Mouse (Mus musculus): ENCODE measurements at regions not wholly inside any gene's neighbourhood (a gene's known extent, or its start where the extent isn't known, plus 50 kb on each side); places are given as distances from the start of the nearest gene placed in this dataset.

DNA sequence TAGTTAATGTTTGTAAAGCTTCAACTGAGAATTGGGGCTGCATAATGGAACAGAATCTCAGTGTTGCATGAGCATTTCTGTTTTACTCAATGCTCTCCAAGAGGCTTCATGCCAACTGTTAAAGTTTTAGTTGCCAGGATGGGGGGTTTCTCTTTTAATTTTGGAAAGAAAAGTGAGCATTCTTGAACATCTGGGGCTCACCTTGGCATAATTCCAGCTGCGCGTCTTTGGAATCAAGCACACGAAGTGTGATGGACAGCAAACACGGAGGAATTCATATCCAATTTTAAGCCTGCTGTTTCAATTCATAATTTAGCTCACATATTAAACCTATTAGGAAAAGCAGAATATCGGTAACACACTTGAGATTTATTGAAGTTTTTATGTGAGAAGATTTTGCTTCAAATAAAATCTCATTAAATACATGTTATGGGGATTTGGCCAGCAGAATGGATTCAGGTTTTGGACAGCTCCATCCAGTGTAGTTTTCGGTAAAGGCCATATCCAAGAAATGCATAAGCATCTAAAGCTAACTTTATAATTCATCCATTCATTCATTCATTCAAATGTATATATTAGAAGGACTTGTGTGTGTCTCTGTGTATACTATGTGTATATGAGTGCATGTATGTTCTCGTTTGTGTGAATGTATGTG lies 1200.6 kb upstream of the Adgrl4 start:
- intact Hi-C loops (cut with DNase I) = no loop called here
- H3K36me3 ChIP-seq (ENCODE audit: control insufficient read depth, insufficient read depth, low read length) = no peaks in the 10 kb centered on the region
- H3K4me3 ChIP-seq = no peak overlapping the region
- H3K79me2 ChIP-seq (replicated peaks; ENCODE audit: control insufficient read depth, insufficient read depth, low read length) = no peaks in the 10 kb centered on the region
- 72% methylated on average over 7 of the region's 7 CpGs for WGBS
- no peaks in the 10 kb centered on the region for H3K27me3 ChIP-seq (ENCODE audit: control insufficient read depth, insufficient read depth, low read length)
- no peak overlapping the region for H3K27ac ChIP-seq
- TF ChIP-seq POLR2A (IDR thresholded peaks at IDR 0.05; ENCODE audit: insufficient read depth, low read depth, low read length) (no peak), EP300 (IDR thresholded peaks at IDR 0.05; ENCODE audit: insufficient read depth, low read depth, low read length) (no peak), CTCF (IDR thresholded peaks at IDR 0.05) (no peak)
- H3K4me1 ChIP-seq (ENCODE audit: control insufficient read depth, insufficient read depth, low read length) = no peaks in the 10 kb centered on the region
- no peak overlapping the region for H3K9ac ChIP-seq (ENCODE audit: low read depth, low read length)
- DNase-seq = no peak

- DNase-seq = no peak
- Histone ChIP-seq H3K36me3 (ENCODE audit: control insufficient read depth, insufficient read depth, low read length) (no peaks in the 10 kb centered on the region), H3K4me3 (no peak overlapping the region), H3K9ac (ENCODE audit: low read depth, low read length) (no peak overlapping the region), H3K4me1 (ENCODE audit: control insufficient read depth, insufficient read depth, low read length) (no peaks in the 10 kb centered on the region), H3K27me3 (ENCODE audit: control insufficient read depth, insufficient read depth, low read length) (no peaks in the 10 kb centered on the region), H3K27ac (no peak overlapping the region), H3K79me2 (replicated peaks; ENCODE audit: control insufficient read depth, insufficient read depth, low read length) (no peaks in the 10 kb centered on the region)
- TF ChIP-seq CTCF (IDR thresholded peaks at IDR 0.05) = no peak
- no peak for TF ChIP-seq EP300 (IDR thresholded peaks at IDR 0.05; ENCODE audit: insufficient read depth, low read depth, low read length)
- TF ChIP-seq POLR2A (IDR thresholded peaks at IDR 0.05; ENCODE audit: insufficient read depth, low read depth, low read length) = no peak
- intact Hi-C loops (cut with DNase I) = no loop called here
- WGBS = 80% methylated on average over 2 of the region's 2 CpGs
Observed at GRCm38 (mm10) chr3:150275038-150275437, 1162.6 kb upstream of the Adgrl4 start.

- H3K79me2 ChIP-seq (replicated peaks; ENCODE audit: control insufficient read depth, insufficient read depth, low read length) = no peaks in the 10 kb centered on the region
- DNase-seq = no peak
- no peaks in the 10 kb centered on the region for H3K36me3 ChIP-seq (ENCODE audit: control insufficient read depth, insufficient read depth, low read length)
- no peaks in the 10 kb centered on the region for H3K27me3 ChIP-seq (ENCODE audit: control insufficient read depth, insufficient read depth, low read length)
- intact Hi-C loops (cut with DNase I) = no loop called here
- H3K9ac ChIP-seq (ENCODE audit: low read depth, low read length) = no peak overlapping the region
- H3K27ac ChIP-seq = no peak overlapping the region
- H3K4me1 ChIP-seq (ENCODE audit: control insufficient read depth, insufficient read depth, low read length) = no peaks in the 10 kb centered on the region
- WGBS = 59% methylated on average over 2 of the region's 2 CpGs
- H3K4me3 ChIP-seq = no peak overlapping the region
- TF ChIP-seq POLR2A (IDR thresholded peaks at IDR 0.05; ENCODE audit: insufficient read depth, low read depth, low read length) (no peak), CTCF (IDR thresholded peaks at IDR 0.05) (no peak), EP300 (IDR thresholded peaks at IDR 0.05; ENCODE audit: insufficient read depth, low read depth, low read length) (no peak)
Observed at GRCm38 (mm10) chr3:150296057-150296710, 1141.5 kb upstream of the Adgrl4 start.

- intact Hi-C loops (cut with DNase I) = no loop called here
- Histone ChIP-seq H3K9ac (ENCODE audit: low read depth, low read length) (no peak overlapping the region), H3K79me2 (replicated peaks; ENCODE audit: control insufficient read depth, insufficient read depth, low read length) (no peaks in the 10 kb centered on the region), H3K36me3 (ENCODE audit: control insufficient read depth, insufficient read depth, low read length) (no peaks in the 10 kb centered on the region), H3K27ac (no peak overlapping the region), H3K27me3 (ENCODE audit: control insufficient read depth, insufficient read depth, low read length) (no peaks in the 10 kb centered on the region), H3K4me3 (no peak overlapping the region), H3K4me1 (ENCODE audit: control insufficient read depth, insufficient read depth, low read length) (no peaks in the 10 kb centered on the region)
- no peak for DNase-seq
- no peak for TF ChIP-seq POLR2A (IDR thresholded peaks at IDR 0.05; ENCODE audit: insufficient read depth, low read depth, low read length)
- TF ChIP-seq EP300 (IDR thresholded peaks at IDR 0.05; ENCODE audit: insufficient read depth, low read depth, low read length) = no peak
- no peak for TF ChIP-seq CTCF (IDR thresholded peaks at IDR 0.05)
- WGBS = 74% methylated on average over 6 of the region's 6 CpGs
Observed at GRCm38 (mm10) chr3:150328811-150329210, 1108.9 kb upstream of the Adgrl4 start.

- intact Hi-C loops (cut with DNase I) = no loop called here
- no peaks in the 10 kb centered on the region for H3K79me2 ChIP-seq (replicated peaks; ENCODE audit: control insufficient read depth, insufficient read depth, low read length)
- WGBS = 53% methylated on average over 9 of the region's 9 CpGs
- no peaks in the 10 kb centered on the region for H3K27me3 ChIP-seq (ENCODE audit: control insufficient read depth, insufficient read depth, low read length)
- DNase-seq = no peak
- H3K9ac ChIP-seq (ENCODE audit: low read depth, low read length) = no peak overlapping the region
- no peak for TF ChIP-seq EP300 (IDR thresholded peaks at IDR 0.05; ENCODE audit: insufficient read depth, low read depth, low read length)
- TF ChIP-seq POLR2A (IDR thresholded peaks at IDR 0.05; ENCODE audit: insufficient read depth, low read depth, low read length) = no peak
- TF ChIP-seq CTCF (IDR thresholded peaks at IDR 0.05) = no peak
- no peaks in the 10 kb centered on the region for H3K4me1 ChIP-seq (ENCODE audit: control insufficient read depth, insufficient read depth, low read length)
- H3K27ac ChIP-seq = no peak overlapping the region
- H3K36me3 ChIP-seq (ENCODE audit: control insufficient read depth, insufficient read depth, low read length) = no peaks in the 10 kb centered on the region
- H3K4me3 ChIP-seq = no peak overlapping the region
Observed at GRCm38 (mm10) chr3:150352139-150352725, 1085.5 kb upstream of the Adgrl4 start.

DNA sequence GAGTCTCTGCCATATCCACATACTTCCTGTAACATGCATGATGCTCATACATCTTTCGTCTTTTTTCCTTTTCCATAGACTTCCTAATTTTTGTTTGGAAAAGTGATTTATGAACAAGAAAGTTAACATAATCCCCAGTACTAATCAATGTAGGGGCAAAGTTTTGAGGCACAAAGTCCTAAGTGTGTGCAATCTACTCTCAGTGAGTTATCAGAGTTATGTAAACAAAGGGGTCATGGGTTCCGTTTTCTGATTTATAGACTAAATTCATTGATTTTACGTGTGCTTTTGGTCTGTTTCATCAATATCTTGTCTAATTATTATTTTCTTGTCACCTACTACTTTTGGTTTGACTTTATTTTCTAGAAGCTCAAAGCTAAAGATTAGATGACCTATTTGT lies 1071.9 kb upstream of the Adgrl4 start:
- TF ChIP-seq POLR2A (IDR thresholded peaks at IDR 0.05; ENCODE audit: insufficient read depth, low read depth, low read length) (no peak), CTCF (IDR thresholded peaks at IDR 0.05) (no peak), EP300 (IDR thresholded peaks at IDR 0.05; ENCODE audit: insufficient read depth, low read depth, low read length) (no peak)
- Histone ChIP-seq H3K36me3 (ENCODE audit: control insufficient read depth, insufficient read depth, low read length) (no peaks in the 10 kb centered on the region), H3K4me1 (ENCODE audit: control insufficient read depth, insufficient read depth, low read length) (no peaks in the 10 kb centered on the region), H3K4me3 (no peak overlapping the region), H3K79me2 (replicated peaks; ENCODE audit: control insufficient read depth, insufficient read depth, low read length) (no peaks in the 10 kb centered on the region), H3K9ac (ENCODE audit: low read depth, low read length) (no peak overlapping the region), H3K27ac (no peak overlapping the region), H3K27me3 (ENCODE audit: control insufficient read depth, insufficient read depth, low read length) (no peaks in the 10 kb centered on the region)
- intact Hi-C loops (cut with DNase I) = no loop called here
- WGBS = 83% methylated on average over 3 of the region's 3 CpGs
- DNase-seq = no peak
